Mouse (Mus musculus) B cell, adult 2 months (primary cell): Measurements from ENCODE around the gene Dlat.
A peak's percentile ranks its signal among the peaks of the same experiment; 100 is the strongest.
"Not testable (repeated sequence)": the region's sequence is repeated elsewhere in the genome, so short reads cannot be mapped to it uniquely, and the experiment has no call there.

Source experiments
- DNase-seq, 2 experiments: peaks; one replicate each; pipeline ENCODE4 v3.0.0; 2022

Gene Dlat

GRCm38 (mm10) chr9:50658941-50659388 lies 615 bp downstream of the Dlat start:
- DNase-seq = no peak

GRCm38 (mm10) chr9:50658391-50658790 lies 1.2 kb downstream of the Dlat start:
- DNase-seq = peak in 1 of 2 experiments; percentile 3

- no peak for DNase-seq
Measured at GRCm38 (mm10) chr9:50650503-50650902, 9.1 kb downstream of the Dlat start.

GRCm38 (mm10) chr9:50646826-50647370 lies 12.7 kb downstream of the Dlat start:
- DNase-seq = no peak

GRCm38 (mm10) chr9:50634270-50634669 lies 25.3 kb downstream of the Dlat start:
- no peak for DNase-seq

- DNase-seq = peak in 1 of 2 experiments; percentile 24
Measured at GRCm38 (mm10) chr9:50633059-50633458, 26.5 kb downstream of the Dlat start.

- no peak for DNase-seq
Measured at GRCm38 (mm10) chr9:50632016-50632688, 27.4 kb downstream of the Dlat start.

GRCm38 (mm10) chr9:50630903-50631302 lies 28.7 kb downstream of the Dlat start:
- DNase-seq = not testable (repeated sequence)

GRCm38 (mm10) chr9:50617794-50618330 lies 41.7 kb downstream of the Dlat start:
- DNase-seq = no peak

GRCm38 (mm10) chr9:50616766-50617603 lies 42.6 kb downstream of the Dlat start, which contains the start of the genes Pih1d2 and Nkapd1:
TSS of gene Pih1d2 (plus strand) at chr9:50617321.
TSS of gene Nkapd1 (minus strand) at chr9:50617464.
- DNase-seq = peak; percentile 94

GRCm38 (mm10) chr9:50616161-50616560 lies 43.4 kb downstream of the Dlat start:
- DNase-seq = no peak

- DNase-seq = no peak
Measured at GRCm38 (mm10) chr9:50612115-50612514, 47.5 kb downstream of the Dlat start.

- DNase-seq = no peak
Measured at GRCm38 (mm10) chr9:50604338-50604737, 55.2 kb downstream of the Dlat start.

GRCm38 (mm10) chr9:50603998-50604324 lies 55.6 kb downstream of the Dlat start:
- DNase-seq = no peak

GRCm38 (mm10) chr9:50603189-50603997 lies 56.2 kb downstream of the Dlat start, which contains the start of the genes Sdhd and Timm8b:
TSS of gene Sdhd (minus strand) at chr9:50603812.
TSS of gene Timm8b (plus strand) at chr9:50603910.
- peak; percentile 93 to 95 for DNase-seq

- DNase-seq = no peak
Measured at GRCm38 (mm10) chr9:50602055-50602845, 57.3 kb downstream of the Dlat start.

- no peak for DNase-seq
Measured at GRCm38 (mm10) chr9:50601536-50601935, 58.0 kb downstream of the Dlat start.

GRCm38 (mm10) chr9:50596973-50597372 lies 62.6 kb downstream of the Dlat start:
- DNase-seq = no peak

GRCm38 (mm10) chr9:50594794-50595417 lies 64.7 kb downstream of the Dlat start:
- DNase-seq = no peak

- DNase-seq = peak; percentile 78
Measured at GRCm38 (mm10) chr9:50593544-50593943, 66.0 kb downstream of the Dlat start.

GRCm38 (mm10) chr9:50592955-50593354 lies 66.6 kb downstream of the Dlat start:
- DNase-seq = no peak
